Mouse (Mus musculus) embryo, embryonic 11.5 days (tissue): ENCODE measurements around the gene Dyrk3.
A peak's percentile ranks its signal among the peaks of the same experiment; 100 is the strongest.

Experiments used
- DNase-seq: peaks from one replicate; pipeline ENCODE4 v3.0.0-alpha.2; 2012; ENCODE audit warnings: low read depth, low spot score

Gene Dyrk3

DNA sequence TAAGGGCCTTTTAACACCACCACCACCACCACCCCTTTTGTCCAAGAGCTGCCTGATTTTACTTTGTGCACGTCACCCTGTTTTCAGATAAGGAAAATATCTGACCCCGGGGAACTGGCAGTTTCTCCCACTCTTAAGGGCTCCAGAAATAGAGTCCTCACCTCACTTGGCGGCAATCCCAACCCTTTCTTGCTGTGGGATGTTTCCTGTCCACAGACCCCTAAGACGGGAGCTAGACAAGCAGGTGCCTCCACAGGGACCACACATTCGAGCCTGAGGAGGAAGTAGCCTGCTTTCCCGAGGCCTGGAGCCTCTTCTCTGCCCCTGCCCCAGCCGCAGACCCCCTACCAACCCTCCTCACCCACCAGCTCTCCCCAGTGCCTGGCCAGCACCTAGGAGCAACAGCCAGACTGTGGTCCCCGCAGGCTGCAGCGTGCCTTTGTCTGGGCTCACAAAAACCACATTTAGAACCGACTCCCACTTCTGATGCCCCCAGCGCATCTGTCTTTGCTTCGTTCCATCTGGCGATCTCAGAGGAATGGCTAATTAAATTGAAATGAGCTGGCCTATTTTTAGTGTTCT lies 21.6 kb downstream of the Dyrk3 start:
- DNase-seq = no peak

DNA sequence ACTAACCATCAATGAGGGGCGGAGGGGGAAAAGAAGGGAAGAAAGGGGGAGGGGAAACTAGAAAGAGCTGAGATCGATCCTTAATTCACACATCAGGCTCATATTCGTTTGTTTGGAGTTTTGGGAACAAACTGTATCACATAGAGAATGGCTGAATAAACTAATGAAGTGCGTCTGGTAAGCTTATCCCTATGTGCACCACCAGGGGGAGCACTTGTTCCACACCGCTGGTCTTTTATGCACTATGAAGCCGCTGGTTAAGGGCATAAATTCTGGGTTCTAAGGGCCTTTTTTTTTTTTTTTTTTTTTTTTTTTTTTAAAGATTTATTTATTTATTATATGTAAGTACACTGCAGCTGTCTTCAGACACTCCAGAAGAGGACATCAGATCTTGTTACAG lies 22.2 kb downstream of the Dyrk3 start:
- no peak for DNase-seq

DNA sequence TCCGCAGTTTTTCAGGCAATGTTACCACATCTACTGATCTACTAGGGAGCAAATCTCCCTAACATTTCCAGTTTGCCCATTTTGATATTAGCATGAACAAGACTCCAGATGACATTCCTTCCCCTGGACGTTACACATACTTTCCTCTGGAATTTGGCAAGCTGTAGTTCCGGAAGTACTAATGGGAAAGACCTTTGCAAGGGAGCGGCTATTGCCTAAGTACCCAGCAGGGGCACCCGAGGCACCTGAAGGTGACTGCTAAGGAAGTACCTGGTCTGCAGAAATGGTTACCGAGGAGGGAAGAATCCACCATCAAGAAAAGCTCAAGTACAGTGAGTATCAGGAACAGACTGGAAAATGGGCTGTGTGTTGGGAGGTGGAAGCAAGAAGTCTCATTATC lies 25.6 kb downstream of the Dyrk3 start:
- no peak for DNase-seq

DNA sequence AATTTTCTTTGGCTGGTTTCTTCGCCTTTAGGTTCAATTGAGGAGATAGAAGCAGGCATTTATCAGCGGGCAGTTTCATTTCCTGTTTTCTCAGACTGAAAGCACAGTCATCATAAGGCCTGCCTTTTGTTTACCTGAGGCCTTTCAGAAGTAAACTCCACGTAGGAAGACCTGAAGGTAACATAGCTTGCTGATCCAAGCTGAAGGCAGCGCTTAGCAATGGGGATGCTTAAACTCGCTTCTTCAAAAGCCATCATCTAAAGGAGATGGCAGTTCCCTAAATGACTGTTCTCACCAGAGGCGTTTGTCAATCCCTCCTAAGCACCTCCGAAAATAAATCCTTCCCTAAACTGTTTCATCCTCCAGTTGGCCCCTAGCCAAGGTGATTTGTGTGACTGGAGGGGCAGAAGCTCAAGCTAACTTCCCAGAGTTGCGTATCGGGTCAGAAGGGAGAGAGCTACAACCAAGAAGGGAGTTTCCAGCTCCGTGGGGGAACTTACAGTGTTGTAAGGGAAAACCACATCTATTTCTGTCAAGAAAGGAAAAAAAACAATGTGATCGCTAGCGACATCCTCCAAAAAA lies 27.5 kb downstream of the Dyrk3 start:
- no peak for DNase-seq

GRCm38 (mm10) chr1:131107575-131108308 lies 30.4 kb downstream of the Dyrk3 start:
- DNase-seq = no peak

- DNase-seq = no peak
Measured at GRCm38 (mm10) chr1:131103776-131104424, 34.2 kb downstream of the Dyrk3 start.

GRCm38 (mm10) chr1:131100808-131101207 lies 37.3 kb downstream of the Dyrk3 start:
- no peak for DNase-seq

DNA sequence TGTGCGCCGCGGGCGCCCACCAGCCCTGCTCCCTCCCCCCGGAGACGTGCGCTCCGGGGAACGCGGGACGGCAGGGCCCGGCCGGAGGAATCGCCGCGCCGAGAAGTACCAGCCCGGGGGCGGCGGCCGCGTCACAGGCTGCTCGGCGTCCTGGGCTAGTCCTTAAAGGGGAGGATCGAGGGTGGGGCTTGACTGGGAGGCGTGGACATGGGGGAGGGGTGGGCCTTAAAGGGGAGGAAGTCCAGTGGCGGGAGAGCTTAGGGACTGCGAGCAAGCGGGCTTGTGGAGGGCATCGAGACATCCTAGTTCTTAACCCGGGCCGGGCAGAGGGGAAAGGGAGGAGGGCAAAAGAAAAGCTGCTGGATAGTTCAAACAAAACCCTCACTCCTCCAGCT lies 40.4 kb downstream of the Dyrk3 start, which contains the start of gene Mapkapk2:
Gene Mapkapk2, minus strand, starts transcription at position 127 of the 395 bp plus-strand sequence.
- peak; percentile 94 for DNase-seq

DNA sequence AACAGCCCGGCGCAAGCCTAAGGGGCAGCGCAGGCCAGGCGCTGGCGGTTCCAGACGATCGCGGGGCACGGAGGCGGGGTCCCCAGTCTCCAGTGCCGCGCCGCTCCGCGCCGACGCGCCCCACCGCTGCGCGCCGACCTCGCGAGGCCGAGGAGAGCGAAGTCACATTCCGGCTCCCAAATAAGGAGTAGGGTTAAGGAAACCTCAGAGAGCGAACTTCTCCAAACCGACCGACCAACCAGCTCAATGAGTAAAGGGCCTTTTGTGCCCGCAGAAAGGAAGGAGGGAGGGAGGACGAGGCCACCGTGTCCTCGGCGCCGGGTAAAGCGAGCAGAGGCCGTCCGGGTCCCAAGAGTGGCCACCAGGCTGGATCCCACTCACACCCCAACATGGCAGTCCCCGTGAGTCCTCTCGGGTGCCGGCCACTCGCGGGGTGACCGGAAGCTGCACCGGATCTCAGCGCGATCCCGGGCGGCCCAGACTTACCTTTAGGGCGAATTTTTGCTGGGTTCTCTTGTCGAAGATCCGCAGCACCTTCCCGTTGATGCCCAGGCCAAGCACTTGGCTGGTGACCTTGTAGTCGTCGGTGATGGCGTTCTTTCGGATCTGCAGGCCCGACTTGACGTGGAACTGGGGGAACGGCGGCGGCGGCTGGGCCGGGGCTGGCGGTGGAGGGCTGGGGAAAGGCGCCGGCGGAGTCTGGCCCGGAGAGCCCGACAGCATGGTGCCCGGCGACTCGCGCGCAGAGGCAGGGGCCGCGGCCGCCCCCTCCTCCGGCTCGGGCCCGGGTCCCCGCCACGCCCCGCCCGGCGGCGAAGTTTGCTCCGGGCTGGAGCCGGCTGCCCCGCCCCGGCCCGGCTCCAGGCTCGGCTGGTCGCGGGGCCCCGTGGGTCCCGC lies 41.1 kb downstream of the Dyrk3 start:
- no peak for DNase-seq

GRCm38 (mm10) chr1:131096132-131096695 lies 41.9 kb downstream of the Dyrk3 start:
- no peak for DNase-seq

GRCm38 (mm10) chr1:131095574-131095973 lies 42.6 kb downstream of the Dyrk3 start:
- DNase-seq = no peak

DNA sequence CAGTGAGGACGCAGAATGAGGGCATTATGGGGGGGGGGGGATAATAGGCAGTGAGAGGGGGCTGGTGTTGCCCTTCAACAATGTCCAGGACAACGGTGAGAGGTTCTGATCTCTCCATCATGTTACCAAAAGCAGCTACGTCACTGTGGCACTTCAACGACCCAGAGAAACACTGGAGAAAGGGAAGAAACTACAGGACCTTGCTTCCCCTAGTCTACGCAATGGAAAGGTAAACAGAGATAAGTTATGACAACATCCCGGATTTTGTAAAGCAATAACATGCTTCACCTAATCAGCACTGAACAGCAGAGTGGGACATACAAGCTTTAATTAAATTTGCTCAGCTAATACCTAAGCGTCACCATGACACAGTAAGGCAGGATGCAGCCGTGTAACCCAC lies 44.3 kb downstream of the Dyrk3 start:
- DNase-seq = no peak

- DNase-seq = no peak
Measured at GRCm38 (mm10) chr1:131092846-131093245, 45.3 kb downstream of the Dyrk3 start.

GRCm38 (mm10) chr1:131092173-131092572 lies 46.0 kb downstream of the Dyrk3 start:
- no peak for DNase-seq

- no peak for DNase-seq
Measured at GRCm38 (mm10) chr1:131091481-131091880, 46.7 kb downstream of the Dyrk3 start.

DNA sequence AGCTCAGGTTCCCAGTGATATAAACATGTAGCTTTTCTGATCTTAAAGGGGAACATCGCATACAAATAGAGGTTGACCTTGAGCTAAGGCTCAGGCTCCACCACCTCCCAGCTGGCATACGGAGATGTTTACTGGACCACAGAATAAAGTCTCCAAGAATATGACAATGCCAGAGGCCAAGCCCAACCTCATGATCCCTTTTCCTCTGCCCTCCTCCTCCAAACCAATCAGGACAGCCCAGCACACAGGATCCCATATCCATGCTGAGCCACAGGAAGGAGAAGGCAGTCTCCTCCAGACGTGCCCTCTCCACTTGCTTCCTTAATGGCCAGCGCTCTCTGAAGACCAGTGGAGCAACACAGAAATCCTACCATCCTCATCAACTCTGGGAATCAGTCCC lies 47.3 kb downstream of the Dyrk3 start:
- no peak for DNase-seq

DNA sequence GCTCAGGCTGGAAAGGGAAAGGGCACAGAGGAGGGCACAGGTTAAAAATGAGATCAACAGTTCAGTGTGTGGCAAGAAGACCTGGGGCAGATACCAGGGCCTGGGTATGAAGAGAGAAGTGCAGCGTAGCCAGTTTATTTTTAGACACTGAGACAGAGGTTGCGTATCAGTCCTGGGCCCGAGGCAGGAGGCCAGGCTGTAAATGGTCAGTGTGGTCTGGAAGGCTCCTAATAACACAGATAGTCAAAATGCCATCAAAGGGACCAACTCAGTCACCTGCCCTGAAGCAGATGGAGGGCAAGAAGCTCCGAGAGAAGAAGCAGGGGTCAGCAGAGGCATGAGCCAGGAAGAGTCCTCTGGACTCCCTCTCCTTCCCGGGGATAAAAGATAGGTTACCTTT lies 47.9 kb downstream of the Dyrk3 start:
- DNase-seq = no peak

GRCm38 (mm10) chr1:131089525-131090127 lies 48.5 kb downstream of the Dyrk3 start:
- DNase-seq = no peak

DNA sequence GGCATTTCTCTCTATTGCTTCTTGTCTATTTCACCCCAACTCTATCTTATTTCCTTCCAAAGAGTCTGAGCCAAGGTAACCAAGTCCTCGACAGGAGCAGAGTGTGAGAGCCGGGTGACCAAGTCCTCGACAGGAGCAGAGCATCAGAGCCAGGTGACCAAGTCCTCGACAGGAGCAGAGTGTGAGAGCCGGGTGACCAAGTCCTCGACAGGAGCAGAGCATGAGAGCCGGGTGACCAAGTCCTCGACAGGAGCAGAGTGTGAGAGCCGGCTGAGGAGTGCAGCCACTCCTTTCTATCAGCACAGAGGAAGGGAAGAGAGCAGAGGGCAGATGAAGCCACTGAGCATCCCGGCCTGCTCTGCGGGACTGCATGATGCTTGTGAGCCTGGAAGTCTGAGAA lies 49.6 kb downstream of the Dyrk3 start:
- DNase-seq = no peak

GRCm38 (mm10) chr1:131086907-131087306 lies 51.2 kb downstream of the Dyrk3 start:
- no peak for DNase-seq
